Mouse (Mus musculus) ES-Bruce4 (cell line): ENCODE measurements around the gene Trim2. TPM values are rescaled to one million over a fixed set of nuclear protein-coding genes. Genes with fewer than 3 reads are reported as not detected.

Experiments used
- H3K27ac ChIP-seq: 2 replicates; pipeline ENCODE4 v1.5.1; 2012; ENCODE audit warnings: low read length, inconsistent platforms; ENCODE audit not compliant: insufficient read depth
- H3K27me3 ChIP-seq: 2 replicates; pipeline ENCODE4 v1.6.1; 2012; ENCODE audit warnings: mild to moderate bottlenecking, low read length, inconsistent platforms; ENCODE audit not compliant: control insufficient read depth, poor library complexity, insufficient read depth, severe bottlenecking
- H3K36me3 ChIP-seq: 2 replicates; pipeline ENCODE4 v1.6.1; 2012; ENCODE audit warnings: inconsistent platforms, mild to moderate bottlenecking, low read length, moderate library complexity; ENCODE audit not compliant: control insufficient read depth, poor library complexity, insufficient read depth, severe bottlenecking
- H3K4me1 ChIP-seq: one replicate; pipeline ENCODE4 v1.8.1; 2011; ENCODE audit warnings: low read length; ENCODE audit not compliant: control insufficient read depth, insufficient read depth
- H3K4me3 ChIP-seq: 2 replicates; pipeline ENCODE4 v1.5.1; 2011; ENCODE audit warnings: low read depth, mild to moderate bottlenecking, low read length
- H3K9ac ChIP-seq: 2 replicates; pipeline ENCODE4 v1.6.1; 2012; ENCODE audit warnings: low read depth, mild to moderate bottlenecking, inconsistent platforms; ENCODE audit not compliant: poor library complexity, severe bottlenecking
- H3K9me3 ChIP-seq: replicated peaks from 2 replicates; pipeline ENCODE4 v1.6.1; 2012; ENCODE audit warnings: mild to moderate bottlenecking, low read length, inconsistent platforms; ENCODE audit not compliant: control insufficient read depth, poor library complexity, insufficient read depth, severe bottlenecking
- CTCF ChIP-seq: IDR thresholded peaks from one replicate; pipeline ENCODE4 v1.8.1; 2011; ENCODE audit warnings: low read depth, low read length
- EP300 ChIP-seq: IDR thresholded peaks from 2 replicates; pipeline ENCODE4 v1.6.1; 2011; ENCODE audit warnings: low read depth, low read length; ENCODE audit not compliant: insufficient read depth
- POLR2A ChIP-seq: IDR thresholded peaks from one replicate; pipeline ENCODE4 v1.8.1; 2011; ENCODE audit warnings: low read length; ENCODE audit not compliant: insufficient read depth
- polyA plus RNA-seq: library from polyadenylated mRNA; stranded (reverse); fragments of >200 nt; gene quantifications from 2 replicates; pipeline ENCODE4 v1.2.4, GENCODE M21; 2011; ENCODE audit warnings: low read depth; ENCODE audit not compliant: missing spikeins, insufficient read depth, insufficient read length

Gene Trim2
- polyA plus RNA-seq, 1 experiment, result 12.8 TPM

- Histone ChIP-seq H3K4me3 (no peak overlapping the region), H3K27ac (no peak overlapping the region), H3K27me3 (peaks cover 5% of the 10 kb centered on the region; the same call in 1 of the 2 replicates), H3K4me1 (no peaks in the 10 kb centered on the region), H3K9ac (no peak overlapping the region), H3K36me3 (no peaks in the 10 kb centered on the region), H3K9me3 (no peaks in the 10 kb centered on the region)
- TF ChIP-seq POLR2A (no peak), CTCF (no peak), EP300 (no peak)
Measured at GRCm38 (mm10) chr3:84253655-84254519, 52.8 kb downstream of the Trim2 start.

GRCm38 (mm10) chr3:84252776-84253654 lies 53.7 kb downstream of the Trim2 start:
- Histone ChIP-seq H3K4me3 (no peak overlapping the region), H3K27ac (no peak overlapping the region), H3K36me3 (no peaks in the 10 kb centered on the region), H3K9ac (no peak overlapping the region), H3K27me3 (no peaks in the 10 kb centered on the region), H3K4me1 (no peaks in the 10 kb centered on the region), H3K9me3 (no peaks in the 10 kb centered on the region)
- TF ChIP-seq POLR2A (no peak), EP300 (no peak), CTCF (no peak)

GRCm38 (mm10) chr3:84251721-84252120 lies 55.0 kb downstream of the Trim2 start:
- Histone ChIP-seq H3K36me3 (no peaks in the 10 kb centered on the region), H3K4me1 (no peaks in the 10 kb centered on the region), H3K27ac (no peak overlapping the region), H3K9me3 (no peaks in the 10 kb centered on the region), H3K27me3 (no peaks in the 10 kb centered on the region), H3K9ac (no peak overlapping the region), H3K4me3 (no peak overlapping the region)
- TF ChIP-seq POLR2A (no peak), EP300 (no peak), CTCF (no peak)

- Histone ChIP-seq H3K27ac (no peak overlapping the region), H3K27me3 (no peaks in the 10 kb centered on the region)
- TF ChIP-seq EP300 (no peak), CTCF (no peak), POLR2A (no peak)
Measured at GRCm38 (mm10) chr3:84250275-84250674, 56.4 kb downstream of the Trim2 start.

GRCm38 (mm10) chr3:84247789-84248188 lies 58.9 kb downstream of the Trim2 start:
- H3K9ac ChIP-seq, result no peak overlapping the region
- H3K9me3 ChIP-seq, result no peaks in the 10 kb centered on the region
- TF ChIP-seq POLR2A (no peak), EP300 (no peak), CTCF (no peak)
- no peaks in the 10 kb centered on the region for H3K36me3 ChIP-seq
- no peaks in the 10 kb centered on the region for H3K27me3 ChIP-seq
- no peak overlapping the region for H3K4me3 ChIP-seq
- H3K27ac ChIP-seq, result no peak overlapping the region
- no peaks in the 10 kb centered on the region for H3K4me1 ChIP-seq

More at GRCm38 (mm10) chr3:84250275-84250674, 56.4 kb downstream of the Trim2 start:
- no peaks in the 10 kb centered on the region for H3K4me1 ChIP-seq
- H3K36me3 ChIP-seq, result no peaks in the 10 kb centered on the region
- H3K4me3 ChIP-seq, result no peak overlapping the region
- no peaks in the 10 kb centered on the region for H3K9me3 ChIP-seq
- no peak overlapping the region for H3K9ac ChIP-seq

GRCm38 (mm10) chr3:84246421-84246861 lies 60.2 kb downstream of the Trim2 start:
- Histone ChIP-seq H3K9me3 (no peaks in the 10 kb centered on the region), H3K4me3 (no peak overlapping the region), H3K4me1 (no peaks in the 10 kb centered on the region), H3K36me3 (no peaks in the 10 kb centered on the region), H3K27ac (no peak overlapping the region), H3K27me3 (no peaks in the 10 kb centered on the region), H3K9ac (no peak overlapping the region)
- no peak for TF ChIP-seq CTCF
- no peak for TF ChIP-seq EP300
